Mouse (Mus musculus): ENCODE data around the gene Cfap54. TPM values are rescaled to one million over a fixed set of nuclear protein-coding genes. Genes with fewer than 3 reads are reported as not detected.

Gene Cfap54
- polyA plus RNA-seq, 1 experiment from 2014 or later = 2.0 TPM

DNA sequence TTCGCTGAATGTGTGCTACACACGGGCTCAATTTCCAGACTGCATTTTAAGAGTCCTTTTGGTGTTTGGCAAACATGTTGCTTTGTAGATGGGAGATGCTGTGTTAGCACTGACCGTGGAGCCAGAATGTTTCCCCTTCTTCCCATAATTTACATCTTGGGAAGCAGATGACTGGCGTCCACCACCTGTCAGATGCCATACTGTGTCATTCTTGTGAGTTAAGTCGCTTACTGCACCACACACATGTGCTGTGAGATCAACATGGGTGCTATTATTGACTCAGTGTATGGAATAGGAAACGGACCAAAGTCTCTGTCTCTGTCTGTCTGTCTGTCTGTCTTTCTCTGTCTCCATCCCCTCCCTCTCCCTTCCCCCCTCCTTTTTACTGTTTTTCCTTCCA lies 193.0 kb downstream of the Cfap54 start:
- H3K9me3 ChIP-seq (replicated peaks) = no peaks in the 10 kb centered on the region
- WGBS = 86% methylated on average over 6 of the region's 6 CpGs
- H3K4me3 ChIP-seq = no peak overlapping the region
- no peak overlapping the region for H3K27ac ChIP-seq
- H3K4me2 ChIP-seq (replicated peaks) = no peak overlapping the region
- no peaks in the 10 kb centered on the region for H3K27me3 ChIP-seq
- H3K9ac ChIP-seq = no peak overlapping the region
- no peak for ATAC-seq (ENCODE audit: low FRiP score)
- no peaks in the 10 kb centered on the region for H3K4me1 ChIP-seq
- no peaks in the 10 kb centered on the region for H3K36me3 ChIP-seq

DNA sequence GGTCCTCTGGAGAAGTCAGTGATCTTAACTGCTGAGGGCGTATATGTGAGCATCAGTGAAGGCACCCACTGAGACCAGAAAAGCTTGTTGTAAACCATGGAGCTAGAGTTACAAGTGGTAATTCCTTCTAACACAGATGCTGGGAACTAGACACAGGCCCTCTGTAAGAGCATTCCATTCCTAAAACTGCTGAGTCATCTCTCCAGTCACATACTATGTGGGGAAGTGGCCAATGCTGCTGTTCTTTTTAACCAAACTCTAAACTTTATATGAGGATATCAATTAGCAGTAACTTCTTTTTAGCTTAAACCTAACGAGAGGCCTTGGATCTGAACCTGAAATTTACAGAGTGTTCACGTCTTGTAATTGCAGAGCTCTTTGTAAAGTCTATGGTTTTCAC lies 203.4 kb downstream of the Cfap54 start:
- H3K4me1 ChIP-seq = no peaks in the 10 kb centered on the region
- WGBS = 93% methylated on average over 3 of the region's 3 CpGs
- H3K9me3 ChIP-seq (replicated peaks) = no peaks in the 10 kb centered on the region
- H3K4me2 ChIP-seq (replicated peaks) = no peak overlapping the region
- no peak overlapping the region for H3K27ac ChIP-seq
- no peak overlapping the region for H3K4me3 ChIP-seq
- no peaks in the 10 kb centered on the region for H3K36me3 ChIP-seq
- H3K9ac ChIP-seq = no peak overlapping the region
- H3K27me3 ChIP-seq = no peaks in the 10 kb centered on the region
- no peak for ATAC-seq (ENCODE audit: low FRiP score)

DNA sequence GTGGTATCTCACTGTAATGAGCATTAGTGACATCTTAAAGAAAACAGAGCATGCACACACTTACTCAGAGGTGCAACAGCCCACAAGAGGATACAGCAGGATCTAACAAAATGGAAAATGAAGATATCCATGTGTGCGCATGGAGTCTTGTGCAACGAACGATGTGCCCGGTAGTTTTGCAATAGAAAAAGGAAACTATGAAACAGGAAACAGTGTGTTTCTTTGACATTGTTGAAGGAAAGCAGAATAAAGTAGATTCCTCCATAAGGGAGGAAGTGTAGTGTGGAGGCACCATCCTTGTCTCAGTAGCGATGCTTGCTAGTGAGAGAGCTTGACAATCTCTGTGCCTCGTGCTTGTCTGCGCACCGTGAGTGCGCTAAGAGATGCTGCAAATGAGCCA lies 240.4 kb downstream of the Cfap54 start:
- no peak for ATAC-seq (ENCODE audit: low FRiP score)
- Histone ChIP-seq H3K4me2 (replicated peaks) (no peak overlapping the region), H3K9ac (no peak overlapping the region), H3K4me1 (no peaks in the 10 kb centered on the region), H3K4me3 (no peak overlapping the region), H3K9me3 (replicated peaks) (no peaks in the 10 kb centered on the region), H3K27me3 (no peaks in the 10 kb centered on the region), H3K27ac (no peak overlapping the region), H3K36me3 (no peaks in the 10 kb centered on the region)
- 97% methylated on average over 9 of the region's 9 CpGs for WGBS

DNA sequence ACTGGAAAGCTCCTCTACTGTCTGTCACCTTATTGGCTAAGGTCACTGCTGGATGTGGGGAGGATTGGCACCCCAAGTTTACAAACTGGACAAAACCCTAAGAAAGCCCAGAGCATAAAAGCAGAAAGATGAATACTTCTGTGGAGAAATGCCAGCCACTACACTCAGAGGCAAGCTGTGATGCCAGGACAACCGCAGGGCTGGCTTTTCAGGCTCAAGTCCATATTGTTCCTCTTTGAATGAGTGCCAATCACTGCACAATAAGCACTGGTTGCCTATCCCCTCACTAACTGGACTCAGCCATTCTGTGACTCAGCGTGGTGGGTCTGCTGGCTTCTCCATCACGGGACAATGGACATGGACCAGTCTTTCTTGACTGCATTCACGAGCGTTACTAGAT lies 243.8 kb downstream of the Cfap54 start:
- no peak overlapping the region for H3K9ac ChIP-seq
- H3K4me1 ChIP-seq = no peaks in the 10 kb centered on the region
- no peaks in the 10 kb centered on the region for H3K36me3 ChIP-seq
- ATAC-seq (ENCODE audit: low FRiP score) = peak; percentile 79
- H3K4me2 ChIP-seq (replicated peaks) = no peak overlapping the region
- no peaks in the 10 kb centered on the region for H3K9me3 ChIP-seq (replicated peaks)
- H3K4me3 ChIP-seq = no peak overlapping the region
- no peak overlapping the region for H3K27ac ChIP-seq
- H3K27me3 ChIP-seq = no peaks in the 10 kb centered on the region
- 39% methylated on average over 5 of the region's 5 CpGs for WGBS

DNA sequence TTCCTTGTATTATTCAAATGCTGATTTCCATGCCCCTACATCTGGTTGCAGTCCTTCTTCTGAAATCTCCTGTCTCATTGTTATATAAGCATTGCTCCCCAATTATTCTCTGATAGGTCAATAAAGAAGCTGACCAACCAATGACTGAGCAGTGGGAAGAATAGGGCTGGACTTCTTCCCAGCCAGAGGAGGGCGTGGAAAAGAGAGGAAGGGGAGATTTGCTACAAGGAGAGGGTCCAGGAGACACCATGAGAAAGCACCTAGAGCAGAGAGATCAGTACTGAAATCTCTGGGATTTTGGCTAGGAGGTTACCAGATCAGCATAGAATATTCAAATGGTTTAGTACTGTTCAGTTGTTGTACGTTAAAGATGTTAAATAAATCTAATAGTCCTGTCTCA lies 244.4 kb downstream of the Cfap54 start:
- H3K9me3 ChIP-seq (replicated peaks) = no peaks in the 10 kb centered on the region
- H3K36me3 ChIP-seq = no peaks in the 10 kb centered on the region
- H3K9ac ChIP-seq = no peak overlapping the region
- H3K27ac ChIP-seq = no peak overlapping the region
- H3K4me2 ChIP-seq (replicated peaks) = no peak overlapping the region
- H3K27me3 ChIP-seq = no peaks in the 10 kb centered on the region
- 59% methylated on average over 2 of the region's 2 CpGs for WGBS
- ATAC-seq (ENCODE audit: low FRiP score) = 0 out of 2 replicates have a peak, but pooled peaks have one; percentile 26
- H3K4me3 ChIP-seq = no peak overlapping the region
- no peaks in the 10 kb centered on the region for H3K4me1 ChIP-seq

DNA sequence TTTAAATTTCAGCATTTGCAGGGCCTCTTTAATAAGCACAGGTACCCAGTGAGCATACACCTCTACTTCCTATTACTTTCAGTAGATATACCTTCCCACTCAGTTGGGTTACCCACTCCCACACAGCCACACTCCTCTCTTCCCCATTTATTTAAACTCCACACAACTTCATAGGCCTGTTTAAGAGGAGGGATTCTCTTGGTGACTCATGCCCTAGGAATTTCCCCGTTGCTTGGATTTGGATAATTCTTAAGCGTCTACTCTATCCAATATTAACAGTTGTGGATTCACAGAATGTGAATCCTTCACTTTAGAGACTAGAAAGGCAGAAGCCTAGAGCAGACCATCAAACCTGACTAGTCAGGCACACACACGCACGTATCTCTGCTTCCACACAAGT lies 259.9 kb downstream of the Cfap54 start:
- H3K27ac ChIP-seq = no peak overlapping the region
- H3K4me1 ChIP-seq = peaks cover 3% of the 10 kb centered on the region; the same call in 1 of the 2 replicates
- no peaks in the 10 kb centered on the region for H3K9me3 ChIP-seq (replicated peaks)
- no peak for ATAC-seq (ENCODE audit: low FRiP score)
- no peak overlapping the region for H3K4me2 ChIP-seq (replicated peaks)
- H3K36me3 ChIP-seq = no peaks in the 10 kb centered on the region
- H3K27me3 ChIP-seq = no peaks in the 10 kb centered on the region
- no peak overlapping the region for H3K4me3 ChIP-seq
- H3K9ac ChIP-seq = no peak overlapping the region
- WGBS = 90% methylated on average over 4 of the region's 4 CpGs

- H3K27me3 ChIP-seq = no peaks in the 10 kb centered on the region
- no peaks in the 10 kb centered on the region for H3K9me3 ChIP-seq (replicated peaks)
- no peak overlapping the region for H3K9ac ChIP-seq
- H3K4me2 ChIP-seq (replicated peaks) = no peak overlapping the region
- WGBS = 35% methylated on average over 5 of the region's 5 CpGs
- no peak for ATAC-seq (ENCODE audit: low FRiP score)
- H3K27ac ChIP-seq = no peak overlapping the region
- no peak overlapping the region for H3K4me3 ChIP-seq
- H3K4me1 ChIP-seq = peaks cover 3% of the 10 kb centered on the region; the same call in 1 of the 2 replicates
- H3K36me3 ChIP-seq = no peaks in the 10 kb centered on the region
Measured at GRCm38 (mm10) chr10:92818190-92818589, 263.2 kb downstream of the Cfap54 start.

GRCm38 (mm10) chr10:92816903-92817302 lies 264.5 kb downstream of the Cfap54 start:
- Histone ChIP-seq H3K4me3 (no peak overlapping the region), H3K4me1 (peaks cover 3% of the 10 kb centered on the region; the same call in 1 of the 2 replicates), H3K27me3 (no peaks in the 10 kb centered on the region), H3K9me3 (replicated peaks) (no peaks in the 10 kb centered on the region), H3K9ac (no peak overlapping the region), H3K4me2 (replicated peaks) (no peak overlapping the region), H3K36me3 (no peaks in the 10 kb centered on the region), H3K27ac (no peak overlapping the region)
- ATAC-seq (ENCODE audit: low FRiP score) = no peak
- WGBS = 76% methylated on average over 5 of the region's 5 CpGs

DNA sequence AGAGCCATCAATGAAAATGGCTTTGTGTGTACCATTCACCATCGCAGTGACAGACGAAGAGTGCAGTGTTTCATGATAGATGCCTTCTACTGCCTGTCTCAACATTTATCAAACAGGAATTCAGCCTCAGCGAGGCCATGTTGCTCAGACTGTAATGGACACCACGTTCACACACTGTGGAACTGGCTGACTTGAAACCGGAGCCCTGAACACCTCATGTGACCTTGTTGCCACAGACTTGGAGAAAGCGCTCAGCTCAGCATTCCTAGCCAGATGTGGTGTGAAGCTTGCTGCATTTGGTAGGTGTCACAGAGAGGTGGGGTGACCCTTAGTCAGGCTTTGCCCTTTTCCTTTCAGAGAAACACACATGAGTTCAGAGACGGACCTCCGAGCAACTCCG lies 270.5 kb downstream of the Cfap54 start:
- H3K9ac ChIP-seq = no peak overlapping the region
- 75% methylated on average over 9 of the region's 9 CpGs for WGBS
- no peaks in the 10 kb centered on the region for H3K9me3 ChIP-seq (replicated peaks)
- no peaks in the 10 kb centered on the region for H3K27me3 ChIP-seq
- H3K36me3 ChIP-seq = no peaks in the 10 kb centered on the region
- H3K4me1 ChIP-seq = no peaks in the 10 kb centered on the region
- no peak overlapping the region for H3K4me3 ChIP-seq
- no peak overlapping the region for H3K27ac ChIP-seq
- no peak overlapping the region for H3K4me2 ChIP-seq (replicated peaks)
- no peak for ATAC-seq (ENCODE audit: low FRiP score)

- no peak overlapping the region for H3K9ac ChIP-seq
- H3K9me3 ChIP-seq (replicated peaks) = no peaks in the 10 kb centered on the region
- H3K27me3 ChIP-seq = no peaks in the 10 kb centered on the region
- H3K4me1 ChIP-seq = peaks cover 20% of the 10 kb centered on the region
- peak; percentile 57; the same call in 1 of the 2 replicates for ATAC-seq (ENCODE audit: low FRiP score)
- no peaks in the 10 kb centered on the region for H3K36me3 ChIP-seq
- H3K27ac ChIP-seq = peak overlapping the region; percentile 55; the same call in 1 of the 2 replicates
- 48% methylated on average over 10 of the region's 10 CpGs for WGBS
- H3K4me3 ChIP-seq = no peak overlapping the region
- H3K4me2 ChIP-seq (replicated peaks) = 0 out of 2 replicates have a peak overlapping the region, but pooled peaks have one; percentile 1
Measured at GRCm38 (mm10) chr10:92791908-92792307, 289.5 kb downstream of the Cfap54 start.

DNA sequence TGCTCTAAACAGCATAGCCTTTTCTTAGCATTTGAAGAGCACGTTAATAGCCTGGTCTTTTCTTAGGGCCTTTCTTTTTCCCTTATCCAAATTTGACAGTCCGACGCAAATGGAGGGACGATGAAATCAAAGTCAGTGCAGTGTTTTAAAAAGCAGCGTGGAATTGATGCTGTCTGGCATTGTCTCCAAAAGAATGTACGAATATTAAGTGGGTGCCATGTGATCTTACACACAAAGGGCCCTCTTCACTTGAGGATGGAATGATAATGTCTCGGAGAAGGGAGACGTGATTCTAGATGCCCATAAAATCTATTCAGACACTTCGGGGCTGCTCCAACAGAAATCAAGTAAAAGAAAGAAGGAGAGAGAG lies 289.9 kb downstream of the Cfap54 start:
- Histone ChIP-seq H3K9ac (no peak overlapping the region), H3K36me3 (no peaks in the 10 kb centered on the region), H3K9me3 (replicated peaks) (no peaks in the 10 kb centered on the region), H3K4me1 (peaks cover 20% of the 10 kb centered on the region), H3K27me3 (no peaks in the 10 kb centered on the region), H3K27ac (0 out of 2 replicates have a peak overlapping the region, but pooled peaks have one; percentile 55), H3K4me2 (replicated peaks) (0 out of 2 replicates have a peak overlapping the region, but pooled peaks have one; percentile 1), H3K4me3 (no peak overlapping the region)
- ATAC-seq (ENCODE audit: low FRiP score) = peak; percentile 65; the same call in 1 of the 2 replicates
- WGBS = 23% methylated on average over 9 of the region's 9 CpGs

DNA sequence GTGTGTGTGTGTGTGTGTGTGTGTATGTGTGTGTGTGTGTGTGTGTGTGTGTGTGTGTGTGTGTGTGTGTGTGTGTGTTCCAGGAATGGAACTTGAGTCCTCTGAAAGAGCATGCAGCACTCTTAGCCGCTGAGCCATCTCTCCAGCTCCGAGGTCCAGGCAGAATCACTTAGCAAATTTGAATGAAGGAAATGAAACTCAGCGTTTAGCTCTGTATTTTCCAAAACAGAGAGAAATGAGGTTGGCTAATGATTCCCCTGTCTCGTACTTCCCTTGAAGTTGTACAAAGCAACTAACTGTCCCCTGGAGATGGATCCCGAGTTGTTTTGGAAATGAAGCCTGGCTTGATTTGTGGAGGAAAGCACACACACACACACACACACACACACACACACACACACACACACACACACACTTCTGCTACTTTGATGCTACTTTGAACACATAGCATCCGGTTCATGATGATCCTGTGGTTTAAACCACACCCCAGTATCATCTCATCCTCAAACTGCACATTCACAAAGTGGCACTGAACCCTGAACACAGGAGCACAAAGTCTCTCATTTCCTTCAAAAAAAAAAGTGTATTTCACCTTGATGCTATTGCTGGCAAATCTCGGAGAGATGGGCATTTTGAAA lies 290.4 kb downstream of the Cfap54 start:
- WGBS = 38% methylated on average over 7 of the region's 7 CpGs
- no peaks in the 10 kb centered on the region for H3K27me3 ChIP-seq
- H3K36me3 ChIP-seq = no peaks in the 10 kb centered on the region
- no peaks in the 10 kb centered on the region for H3K9me3 ChIP-seq (replicated peaks)
- H3K4me1 ChIP-seq = peaks cover 20% of the 10 kb centered on the region
- H3K4me3 ChIP-seq = no peak overlapping the region
- no peak overlapping the region; the same call in 1 of the 2 replicates for H3K27ac ChIP-seq
- ATAC-seq (ENCODE audit: low FRiP score) = no peak
- H3K4me2 ChIP-seq (replicated peaks) = 0 out of 2 replicates have a peak overlapping the region, but pooled peaks have one; percentile 1
- H3K9ac ChIP-seq = no peak overlapping the region

DNA sequence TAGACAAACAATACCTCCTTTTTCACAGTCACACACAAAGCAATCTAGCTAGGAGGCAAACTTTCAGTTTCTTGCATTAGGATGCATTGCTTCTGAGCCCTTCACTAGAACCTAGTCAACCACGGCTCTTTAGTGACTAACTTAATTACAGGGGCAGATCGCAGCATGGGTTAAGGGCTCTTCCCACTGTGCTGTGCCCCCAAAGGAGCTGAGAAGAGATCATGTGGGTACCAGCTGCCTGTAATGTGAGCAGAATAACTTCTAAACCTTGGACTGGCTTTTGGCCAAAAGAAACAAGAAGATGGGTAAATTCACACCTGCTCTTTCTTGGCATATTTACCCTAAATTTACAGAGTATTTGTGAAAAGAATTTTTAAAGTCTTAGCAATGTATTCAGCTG lies 291.2 kb downstream of the Cfap54 start:
- ATAC-seq (ENCODE audit: low FRiP score) = peak; percentile 59; the same call in 1 of the 2 replicates
- Histone ChIP-seq H3K36me3 (no peaks in the 10 kb centered on the region), H3K9me3 (replicated peaks) (no peaks in the 10 kb centered on the region), H3K27me3 (no peaks in the 10 kb centered on the region), H3K9ac (no peak overlapping the region), H3K4me3 (no peak overlapping the region), H3K27ac (no peak overlapping the region), H3K4me2 (replicated peaks) (no peak overlapping the region), H3K4me1 (peaks cover 20% of the 10 kb centered on the region)
- 21% methylated on average over 2 of the region's 2 CpGs for WGBS
